Mouse (Mus musculus) midbrain, embryonic 13.5 days (tissue): ENCODE results near the gene Cd47. TPM values are rescaled to one million over a fixed set of nuclear protein-coding genes. Genes with fewer than 3 reads are reported as not detected.

Experiments used
- ATAC-seq: fragments of 200-750 bp; cut with Nextera tagmentation; 2 replicates; pipeline ENCODE4 v1.8.0; 2017; ENCODE audit warnings: mild to moderate bottlenecking, moderate TSS enrichment, moderate library complexity
- H3K27ac ChIP-seq: fragments of 300-500 bp; sonication (generic); 2 replicates; pipeline ENCODE4 v1.5.1; 2015; ENCODE audit warnings: inconsistent platforms, mild to moderate bottlenecking, moderate library complexity
- H3K27me3 ChIP-seq: fragments of 300-500 bp; sonication (generic); 2 replicates; pipeline ENCODE4 v1.6.1; 2015; ENCODE audit warnings: mild to moderate bottlenecking, inconsistent platforms
- H3K36me3 ChIP-seq: fragments of 300-500 bp; sonication (generic); 2 replicates; pipeline ENCODE4 v1.6.1; 2015; ENCODE audit warnings: mild to moderate bottlenecking, inconsistent platforms
- H3K4me1 ChIP-seq: fragments of 300-500 bp; sonication (generic); replicated peaks from 2 replicates; pipeline ENCODE4 v1.6.1; 2015; ENCODE audit warnings: inconsistent platforms
- H3K4me2 ChIP-seq: fragments of 300-500 bp; sonication (generic); replicated peaks from 2 replicates; pipeline ENCODE4 v1.6.1; 2015; ENCODE audit warnings: moderate library complexity, mild to moderate bottlenecking, inconsistent platforms
- H3K4me3 ChIP-seq: fragments of 300-500 bp; sonication (generic); replicated peaks from 2 replicates; pipeline ENCODE4 v1.5.1; 2015; ENCODE audit warnings: mild to moderate bottlenecking, inconsistent platforms
- H3K9ac ChIP-seq: fragments of 300-500 bp; sonication (generic); replicated peaks from 2 replicates; pipeline ENCODE4 v1.6.1; 2015; ENCODE audit warnings: mild to moderate bottlenecking, inconsistent platforms
- H3K9me3 ChIP-seq: fragments of 300-500 bp; sonication (generic); 2 replicates; pipeline ENCODE4 v1.6.1; 2016; ENCODE audit warnings: mild to moderate bottlenecking, inconsistent platforms
- WGBS: fragments of 180-500 bp; shearing (Covaris S2); methylation state at CpG from one replicate; pipeline ENCODE4 v1.1.7; 2015; 5-methylcytosine and 5-hydroxymethylcytosine counted together
- polyA plus RNA-seq: library from polyadenylated mRNA; unstranded; fragments of >200 nt; fragmentation: Nextera tagmentation; extraction: Ambion mirVana; gene quantifications from 2 replicates; pipeline ENCODE4 v1.2.1, GENCODE M21; 2015

The Cd47 gene
- polyA plus RNA-seq, 1 experiment from 2014 or later = 94.8 TPM

DNA sequence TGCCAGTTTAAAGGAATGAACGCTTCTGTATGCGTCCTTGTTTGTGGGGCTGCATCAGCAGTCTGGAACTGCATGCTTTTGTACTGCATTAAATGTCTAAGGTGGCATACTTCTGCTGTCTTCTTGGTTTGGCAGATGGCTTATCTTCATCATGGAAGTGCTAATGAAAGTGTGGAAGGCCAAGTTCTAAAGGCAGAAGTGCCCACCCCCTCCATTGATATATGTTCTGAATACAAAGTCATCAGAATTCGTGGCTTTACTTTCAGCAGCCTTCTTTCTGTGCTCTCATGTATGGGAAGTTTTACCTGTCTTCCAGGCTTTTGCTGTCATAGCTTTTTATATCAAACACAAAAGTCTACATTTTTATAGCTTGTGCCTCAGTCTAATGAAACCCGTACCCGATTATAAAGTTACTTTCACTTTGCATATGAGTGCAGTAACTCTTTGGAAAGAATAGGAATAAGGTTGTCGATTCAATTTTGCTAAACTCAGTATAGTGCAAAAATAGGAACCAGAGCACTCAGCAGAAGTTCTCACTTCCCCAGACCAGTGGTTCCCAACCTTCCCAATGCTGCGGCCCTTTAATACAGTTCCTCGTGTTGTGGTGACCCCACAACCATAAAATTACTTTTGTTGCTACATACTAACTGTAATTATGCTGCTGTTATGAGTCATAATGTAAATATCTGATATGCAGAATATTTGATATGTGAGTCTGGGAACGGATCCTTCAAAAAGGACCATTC lies 58.0 kb downstream of the Cd47 start:
- H3K27ac ChIP-seq = no peak overlapping the region
- H3K4me1 ChIP-seq = peaks cover 22% of the 10 kb centered on the region
- peak overlapping the region; percentile 18 for H3K4me3 ChIP-seq
- peak overlapping the region; percentile 23; the same call in 1 of the 2 replicates for H3K9ac ChIP-seq
- WGBS = 78% methylated on average over 9 of the region's 9 CpGs
- no peaks in the 10 kb centered on the region for H3K27me3 ChIP-seq
- no peaks in the 10 kb centered on the region for H3K9me3 ChIP-seq
- no peak for ATAC-seq
- peak overlapping the region; percentile 54 for H3K4me2 ChIP-seq
- no peaks in the 10 kb centered on the region for H3K36me3 ChIP-seq

DNA sequence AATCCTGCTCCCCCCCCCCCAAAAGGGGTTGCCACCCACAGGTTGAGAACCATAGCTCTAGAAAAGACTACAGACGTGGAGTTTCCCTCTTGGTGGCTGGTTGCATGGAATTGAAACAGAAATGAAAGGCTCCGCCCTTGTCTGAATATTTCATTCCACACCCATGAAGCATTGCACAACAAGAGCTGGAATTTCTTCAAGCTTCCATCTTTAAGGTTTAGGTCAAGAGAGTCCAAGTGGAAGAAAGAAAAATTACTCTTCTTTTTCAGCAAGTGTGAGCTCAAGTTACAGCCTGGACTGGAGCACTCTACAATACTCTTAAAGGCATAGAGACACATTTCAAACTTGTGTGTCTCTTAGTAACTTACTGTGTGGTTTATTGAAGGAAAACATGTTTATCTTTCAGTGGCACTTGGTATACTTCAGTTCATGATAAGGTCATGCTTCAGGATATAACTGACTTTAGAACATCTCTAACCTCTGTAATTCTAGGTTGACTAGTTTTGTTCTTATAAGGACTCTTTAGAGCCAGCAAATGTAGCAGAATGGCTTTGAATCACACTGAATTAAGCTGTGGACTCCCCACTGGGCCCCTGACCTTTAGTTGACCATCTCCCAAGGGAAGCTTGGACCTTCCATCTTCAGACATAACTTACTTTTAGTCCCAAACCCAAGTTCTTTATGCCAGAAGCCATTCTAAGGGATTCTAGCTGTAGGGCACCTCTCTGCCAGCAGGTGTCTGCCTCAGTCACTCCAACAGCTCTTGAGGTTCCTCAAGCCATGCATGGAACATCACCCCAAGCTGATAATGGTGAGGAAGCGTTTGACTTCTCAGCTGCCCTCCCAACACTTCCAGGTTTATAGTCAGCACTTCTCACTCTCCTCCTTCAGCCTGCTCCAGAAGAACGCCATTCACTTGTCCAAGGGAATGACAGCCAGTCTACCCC lies 58.8 kb downstream of the Cd47 start:
- 90% methylated on average over 4 of the region's 4 CpGs for WGBS

DNA sequence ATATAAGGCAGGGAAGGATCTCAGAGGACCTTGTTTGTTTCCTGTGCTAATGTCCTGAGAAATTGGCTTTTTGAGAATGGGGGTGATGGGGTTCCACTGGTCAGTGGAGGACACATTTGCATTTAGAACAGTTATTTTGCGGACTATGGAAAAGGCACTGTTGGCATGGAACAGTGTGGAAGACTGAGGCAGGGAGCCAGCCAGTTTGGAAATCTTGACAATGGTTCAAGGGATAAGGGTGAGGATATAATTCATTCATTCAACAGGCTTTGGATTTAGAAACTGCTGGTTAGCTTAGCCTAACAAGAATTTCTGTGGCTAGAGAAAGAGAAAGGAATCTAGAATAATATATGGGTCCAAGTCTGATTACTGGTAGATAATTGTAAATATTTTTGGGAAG lies 61.7 kb downstream of the Cd47 start:
- Histone ChIP-seq H3K4me3 (no peak overlapping the region), H3K9me3 (peaks cover 9% of the 10 kb centered on the region; the same call in 1 of the 2 replicates), H3K4me1 (peaks cover 14% of the 10 kb centered on the region), H3K4me2 (no peak overlapping the region), H3K27ac (no peak overlapping the region), H3K27me3 (no peaks in the 10 kb centered on the region), H3K36me3 (0 out of 2 replicates have a peak, but pooled peaks cover 3% of the 10 kb centered on the region), H3K9ac (no peak overlapping the region)
- no peak for ATAC-seq
- WGBS = 94% methylated on average over 1 of the region's 1 CpGs

More for the DNA sequence above, 58.8 kb downstream of the Cd47 start:
- Histone ChIP-seq H3K9ac (no peak overlapping the region), H3K36me3 (no peaks in the 10 kb centered on the region), H3K4me1 (peaks cover 22% of the 10 kb centered on the region), H3K4me2 (peak overlapping the region; percentile 54; the same call in 1 of the 2 replicates), H3K27me3 (no peaks in the 10 kb centered on the region), H3K9me3 (no peaks in the 10 kb centered on the region), H3K27ac (no peak overlapping the region), H3K4me3 (no peak overlapping the region)
- ATAC-seq = no peak

DNA sequence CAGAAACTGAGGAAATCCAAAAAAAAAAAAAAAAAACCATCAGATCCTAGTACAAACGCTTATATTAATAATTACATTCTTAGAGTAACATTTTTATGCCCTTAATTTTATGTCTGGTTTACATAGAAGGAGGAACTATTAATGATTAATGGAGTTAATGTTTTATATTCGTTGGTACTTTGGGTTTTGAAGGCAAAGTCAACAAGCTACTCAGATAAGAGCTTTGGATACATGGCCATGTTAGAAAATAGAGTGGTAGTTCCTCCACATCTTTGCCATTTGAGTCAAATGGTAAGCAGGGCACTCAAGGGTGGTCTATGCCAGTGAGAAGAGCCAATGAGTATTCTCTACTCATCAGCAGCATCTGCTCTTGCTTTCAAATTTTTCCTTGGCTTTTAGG lies 66.3 kb downstream of the Cd47 start:
- Histone ChIP-seq H3K9me3 (peaks cover 9% of the 10 kb centered on the region; the same call in 1 of the 2 replicates), H3K9ac (no peak overlapping the region), H3K4me2 (no peak overlapping the region), H3K4me1 (peaks cover 2% of the 10 kb centered on the region; the same call in 1 of the 2 replicates), H3K27me3 (no peaks in the 10 kb centered on the region), H3K4me3 (no peak overlapping the region), H3K36me3 (peaks cover 24% of the 10 kb centered on the region), H3K27ac (no peak overlapping the region)
- WGBS = 93% methylated on average over 2 of the region's 2 CpGs
- ATAC-seq = no peak

DNA sequence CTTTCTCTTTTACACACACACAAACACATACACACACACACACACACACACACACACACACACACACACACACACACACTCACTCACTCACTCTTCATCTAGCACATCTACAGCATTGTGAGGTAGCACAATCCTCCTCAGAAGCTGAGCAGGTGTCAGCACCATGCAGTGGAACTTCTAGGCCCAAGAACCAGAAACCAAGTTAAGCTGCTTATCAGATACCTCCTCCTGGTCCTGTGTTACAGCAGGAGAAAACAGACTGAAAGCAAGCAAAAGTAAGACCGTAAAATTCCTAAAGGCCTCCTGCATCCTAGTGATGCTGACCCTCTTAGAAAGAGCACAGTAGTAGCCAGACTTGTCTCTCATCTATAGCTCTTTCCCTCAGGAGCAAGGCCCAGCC lies 67.9 kb downstream of the Cd47 start:
- Histone ChIP-seq H3K4me3 (no peak overlapping the region), H3K4me2 (no peak overlapping the region), H3K27me3 (no peaks in the 10 kb centered on the region), H3K9ac (no peak overlapping the region), H3K36me3 (peaks cover 24% of the 10 kb centered on the region), H3K27ac (no peak overlapping the region), H3K9me3 (peaks cover 9% of the 10 kb centered on the region; the same call in 1 of the 2 replicates), H3K4me1 (peaks cover 2% of the 10 kb centered on the region; the same call in 1 of the 2 replicates)
- 94% methylated on average over 1 of the region's 1 CpGs for WGBS
- no peak for ATAC-seq

DNA sequence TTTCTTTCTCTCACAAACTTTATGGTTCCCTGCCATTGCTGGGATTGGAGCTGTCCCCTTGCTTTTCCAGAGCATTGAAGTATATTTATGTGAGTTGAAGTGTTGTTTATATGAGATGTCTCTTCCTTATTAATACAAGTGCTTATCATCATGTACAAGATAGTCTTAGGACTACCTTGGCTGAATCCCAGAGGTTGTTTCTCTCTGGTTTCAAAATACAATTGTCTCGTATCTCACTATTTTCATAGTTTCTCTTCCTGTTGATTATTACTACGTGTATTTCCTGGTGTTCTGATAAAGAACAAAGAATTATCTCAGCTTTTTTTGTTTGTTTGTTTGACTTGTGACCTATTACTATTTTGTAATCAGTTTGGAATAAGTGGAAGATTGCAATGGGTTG lies 73.6 kb downstream of the Cd47 start:
- no peak overlapping the region for H3K4me2 ChIP-seq
- WGBS = 88% methylated on average over 2 of the region's 2 CpGs
- H3K9me3 ChIP-seq = no peaks in the 10 kb centered on the region
- no peaks in the 10 kb centered on the region for H3K27me3 ChIP-seq
- no peak overlapping the region for H3K27ac ChIP-seq
- H3K9ac ChIP-seq = no peak overlapping the region
- H3K4me1 ChIP-seq = peaks cover 3% of the 10 kb centered on the region; the same call in 1 of the 2 replicates
- H3K4me3 ChIP-seq = no peak overlapping the region
- peaks cover 10% of the 10 kb centered on the region for H3K36me3 ChIP-seq
- ATAC-seq = no peak

DNA sequence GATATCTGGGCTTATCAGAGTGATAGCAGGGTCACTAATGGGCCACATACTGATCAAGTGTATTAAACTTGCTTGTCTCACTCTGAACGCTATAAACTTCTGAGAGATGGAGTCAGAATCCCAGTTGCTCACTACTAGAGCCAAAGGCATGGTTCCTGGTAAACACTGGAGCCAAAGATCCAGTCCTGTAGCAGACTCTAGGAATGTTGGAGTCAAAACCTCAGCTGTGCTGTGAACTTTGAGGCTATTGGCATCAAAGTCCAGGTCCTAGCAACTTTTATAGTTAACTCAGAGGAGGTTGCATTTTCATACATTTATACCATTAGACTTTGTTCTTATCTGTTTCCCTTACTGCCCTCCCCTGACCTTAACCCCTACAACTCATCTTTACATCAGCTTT lies 74.2 kb downstream of the Cd47 start:
- ATAC-seq = no peak
- 91% methylated on average over 1 of the region's 1 CpGs for WGBS
- Histone ChIP-seq H3K4me2 (no peak overlapping the region), H3K9me3 (no peaks in the 10 kb centered on the region), H3K36me3 (peaks cover 5% of the 10 kb centered on the region; the same call in 1 of the 2 replicates), H3K27ac (no peak overlapping the region), H3K4me1 (peaks cover 4% of the 10 kb centered on the region; the same call in 1 of the 2 replicates), H3K27me3 (no peaks in the 10 kb centered on the region), H3K4me3 (no peak overlapping the region), H3K9ac (no peak overlapping the region)

DNA sequence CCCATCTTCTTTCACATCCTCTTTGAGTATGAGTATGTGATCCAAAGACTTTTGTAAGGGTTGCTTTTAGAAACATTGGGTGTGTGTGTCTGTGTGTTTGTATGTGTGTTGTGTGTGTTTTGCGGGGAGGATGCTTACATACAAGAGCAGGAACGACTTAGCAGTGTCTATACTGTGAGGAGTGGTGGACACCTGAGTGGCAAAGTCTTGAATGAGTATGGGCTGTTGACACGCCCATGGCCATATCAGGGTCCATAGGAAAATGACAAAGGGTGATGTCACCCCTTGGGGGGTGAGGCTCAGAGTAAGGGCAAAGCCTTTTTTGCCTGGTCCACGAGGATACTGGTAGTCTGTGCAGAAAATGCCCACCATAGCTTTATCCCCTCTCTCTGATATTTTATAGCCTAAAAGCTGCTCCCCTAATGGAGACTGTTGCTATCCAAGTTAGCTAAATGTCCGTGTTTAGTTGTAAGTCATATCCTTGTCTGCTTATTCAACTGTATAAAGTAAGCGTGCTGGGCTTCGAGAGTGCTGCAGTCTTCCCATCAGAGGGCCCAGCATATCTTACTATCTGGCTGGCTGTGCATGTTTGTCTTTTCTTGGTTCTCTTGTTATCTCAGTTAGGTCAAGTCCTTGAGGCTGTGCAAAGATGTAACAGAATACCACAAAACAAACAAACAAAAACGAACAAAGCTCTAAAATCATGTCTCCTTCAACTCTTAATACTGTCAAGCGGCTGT lies 76.1 kb downstream of the Cd47 start:
- Histone ChIP-seq H3K4me2 (no peak overlapping the region), H3K9me3 (no peaks in the 10 kb centered on the region), H3K4me3 (no peak overlapping the region), H3K9ac (no peak overlapping the region), H3K36me3 (no peaks in the 10 kb centered on the region), H3K27me3 (no peaks in the 10 kb centered on the region), H3K4me1 (peaks cover 2% of the 10 kb centered on the region; the same call in 1 of the 2 replicates), H3K27ac (no peak overlapping the region)
- no peak for ATAC-seq
- 88% methylated on average over 9 of the region's 9 CpGs for WGBS

DNA sequence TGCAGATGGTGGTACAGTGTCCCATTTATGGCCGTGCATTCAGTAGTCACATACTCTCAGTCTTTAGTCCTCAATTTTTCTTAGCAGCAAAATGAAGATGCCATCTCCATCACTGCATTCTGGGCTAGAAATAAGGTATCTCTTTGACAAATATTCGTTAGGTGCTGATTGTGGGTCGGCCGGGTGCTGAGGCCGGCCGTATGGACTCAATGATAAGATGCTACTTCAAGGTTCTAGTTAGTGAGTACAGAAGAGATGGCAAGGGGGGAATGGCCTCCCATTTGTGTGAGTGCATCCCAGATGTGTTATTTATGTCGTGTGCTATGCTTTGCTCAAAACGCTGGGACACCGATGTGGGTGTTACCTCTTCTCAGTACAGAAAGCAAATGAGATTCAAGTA lies 76.9 kb downstream of the Cd47 start:
- Histone ChIP-seq H3K36me3 (no peaks in the 10 kb centered on the region), H3K9me3 (no peaks in the 10 kb centered on the region), H3K27me3 (no peaks in the 10 kb centered on the region), H3K9ac (no peak overlapping the region), H3K27ac (no peak overlapping the region), H3K4me3 (no peak overlapping the region), H3K4me1 (0 out of 2 replicates have a peak, but pooled peaks cover 2% of the 10 kb centered on the region), H3K4me2 (no peak overlapping the region)
- ATAC-seq = no peak
- WGBS = 93% methylated on average over 9 of the region's 9 CpGs

DNA sequence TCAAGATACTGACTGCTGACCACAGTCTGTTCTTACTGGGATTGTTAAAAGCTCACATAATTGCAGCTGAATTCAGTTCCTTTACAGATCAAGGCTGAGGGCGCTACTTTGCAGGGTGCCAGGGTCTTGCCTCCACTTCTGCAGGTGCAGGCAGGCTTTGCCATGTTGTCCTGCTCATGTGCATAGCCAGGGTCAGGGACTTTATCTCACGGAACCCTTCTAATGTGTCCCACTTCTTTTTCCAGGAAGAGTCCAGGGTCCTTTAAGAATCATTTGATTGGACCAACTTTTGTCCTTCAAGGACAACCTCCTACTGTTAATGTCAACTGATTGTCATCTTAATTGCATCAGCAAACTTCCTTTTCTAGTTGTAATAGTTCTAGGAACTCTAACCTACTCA lies 77.7 kb downstream of the Cd47 start:
- Histone ChIP-seq H3K4me1 (0 out of 2 replicates have a peak, but pooled peaks cover 2% of the 10 kb centered on the region), H3K36me3 (no peaks in the 10 kb centered on the region), H3K9me3 (no peaks in the 10 kb centered on the region), H3K4me3 (no peak overlapping the region), H3K9ac (no peak overlapping the region), H3K27ac (no peak overlapping the region), H3K4me2 (no peak overlapping the region), H3K27me3 (no peaks in the 10 kb centered on the region)
- 97% methylated on average over 2 of the region's 2 CpGs for WGBS
- ATAC-seq = no peak

DNA sequence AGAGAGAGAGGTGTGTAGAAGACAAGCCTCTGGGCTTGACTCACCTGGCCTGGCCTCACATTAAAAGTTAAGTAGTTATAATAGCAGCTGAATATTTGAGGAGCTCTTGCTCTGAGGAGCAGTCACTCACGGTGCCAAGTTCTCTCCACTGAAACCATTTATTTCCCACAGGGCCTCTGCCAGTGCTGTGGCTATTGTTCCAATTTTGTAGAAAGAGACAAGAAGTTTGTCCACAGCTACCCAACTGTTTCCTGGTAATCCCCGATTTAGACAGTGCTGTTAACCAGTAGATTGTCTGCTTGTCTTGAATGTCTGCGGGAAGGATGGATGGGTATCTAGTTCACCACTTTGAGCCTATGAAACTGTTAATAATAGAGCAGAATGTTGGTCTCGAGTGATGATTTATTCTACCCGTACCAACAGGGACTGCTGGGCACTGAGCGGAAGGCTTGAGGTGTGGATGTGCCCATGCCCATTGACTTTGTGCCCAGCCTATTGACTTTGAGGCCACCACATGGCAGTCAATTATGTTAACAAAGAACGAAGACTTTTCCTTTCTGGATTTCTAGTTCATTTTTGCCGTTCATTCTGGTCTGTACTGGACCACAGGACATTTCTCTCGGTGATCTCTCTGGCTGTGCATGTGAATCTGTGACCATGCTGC lies 86.2 kb downstream of the Cd47 start:
- Histone ChIP-seq H3K36me3 (peaks cover 8% of the 10 kb centered on the region; the same call in 1 of the 2 replicates), H3K4me3 (no peak overlapping the region), H3K4me1 (no peaks in the 10 kb centered on the region), H3K27me3 (no peaks in the 10 kb centered on the region), H3K9ac (no peak overlapping the region), H3K4me2 (no peak overlapping the region), H3K9me3 (no peaks in the 10 kb centered on the region), H3K27ac (no peak overlapping the region)
- 92% methylated on average over 9 of the region's 9 CpGs for WGBS
- ATAC-seq = no peak
